Mouse (Mus musculus) cerebellum, adult 8-10 months (tissue): ENCODE results near the gene Crygn.
"Not testable (repeated sequence)": the region's sequence is repeated elsewhere in the genome, so short reads cannot be mapped to it uniquely, and the experiment has no call there.

Experiments
- DNase-seq: peaks from one replicate; pipeline ENCODE4 v3.0.0; 2022

The Crygn gene

DNA sequence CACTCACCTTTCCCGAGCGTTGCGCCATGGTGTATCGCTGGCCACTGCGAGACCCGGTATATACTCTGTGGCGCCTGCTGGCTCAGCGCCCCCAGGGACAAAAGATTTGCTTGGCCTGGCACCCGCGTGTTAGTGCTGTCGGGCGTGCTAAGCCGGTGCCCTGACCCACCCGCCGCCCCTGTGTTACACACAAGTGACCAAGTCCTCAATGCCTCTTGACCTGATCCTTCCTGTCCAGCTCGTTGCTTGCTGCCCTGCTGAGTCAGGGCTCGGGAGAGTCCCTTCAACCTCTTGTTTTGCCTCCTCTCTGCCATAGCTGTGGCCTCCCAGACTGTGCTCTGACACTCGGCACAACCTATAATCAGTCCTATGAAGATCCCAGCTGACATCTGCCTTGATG, at the start of gene Crygn:
Gene Crygn, minus strand, starts transcription at position 193 of the 400 bp plus-strand sequence.
- no peak for DNase-seq

- no peak for DNase-seq
These were observed 47.4 kb upstream of the Crygn start for GRCm38 (mm10) chr5:24805222-24805621.

DNA sequence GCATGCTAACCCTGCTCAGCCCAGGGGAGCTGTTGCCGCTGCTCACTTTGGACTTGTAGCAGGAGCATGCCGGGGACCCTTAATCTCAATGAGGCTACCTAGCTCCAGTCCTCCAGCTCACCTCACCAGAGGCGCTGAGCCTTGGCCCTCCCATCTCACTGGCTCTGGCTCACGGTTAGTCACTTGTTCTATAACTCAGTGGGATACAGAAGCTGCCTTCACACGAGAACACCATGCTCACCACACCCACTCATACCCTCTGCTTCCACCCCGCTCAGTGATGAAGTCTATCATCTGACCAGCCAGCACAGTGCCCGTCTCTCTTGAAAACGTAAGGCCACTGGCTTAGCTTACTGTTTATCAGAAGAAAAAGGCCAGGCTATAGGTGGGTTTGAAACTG, 46.9 kb upstream of the Crygn start:
- no peak for DNase-seq

DNA sequence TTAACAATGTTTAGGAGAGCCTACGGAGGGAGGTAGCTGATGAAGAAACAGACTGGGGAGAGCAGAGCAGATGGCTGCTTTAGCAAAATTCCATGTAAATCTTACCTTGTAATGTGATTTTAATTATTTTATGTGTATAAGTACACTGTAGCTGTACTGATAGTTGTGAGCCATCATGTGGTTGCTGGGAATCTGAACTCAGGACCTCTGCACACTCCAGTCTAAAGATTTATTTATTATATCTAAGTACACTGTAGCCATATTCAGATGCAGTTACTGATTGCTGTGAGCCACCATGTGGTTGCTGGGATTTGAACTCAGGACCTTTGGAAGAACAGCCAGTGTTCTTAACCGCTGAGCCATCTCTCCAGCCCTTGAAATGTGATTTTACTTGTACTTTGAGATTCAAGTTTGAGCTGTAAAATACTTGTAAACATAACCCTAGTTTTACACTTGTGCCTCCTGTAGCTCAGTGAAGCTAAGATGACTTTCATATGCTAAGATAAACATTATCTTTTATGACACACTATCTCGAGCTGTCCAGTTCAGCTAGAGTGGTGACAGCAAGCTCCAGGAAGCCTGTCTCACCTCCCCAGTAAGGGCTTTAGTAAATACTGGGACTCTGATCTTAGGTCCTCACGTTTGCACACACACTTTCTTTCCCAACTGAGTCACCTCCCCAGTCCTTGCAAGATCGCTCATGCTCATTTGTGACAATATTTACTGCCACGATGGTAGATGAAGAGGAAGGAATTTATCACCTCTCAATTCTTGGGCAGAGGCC, 44.2 kb upstream of the Crygn start:
- DNase-seq: no peak

GRCm38 (mm10) chr5:24800416-24800815, 42.6 kb upstream of the Crygn start:
- DNase-seq: no peak

DNA sequence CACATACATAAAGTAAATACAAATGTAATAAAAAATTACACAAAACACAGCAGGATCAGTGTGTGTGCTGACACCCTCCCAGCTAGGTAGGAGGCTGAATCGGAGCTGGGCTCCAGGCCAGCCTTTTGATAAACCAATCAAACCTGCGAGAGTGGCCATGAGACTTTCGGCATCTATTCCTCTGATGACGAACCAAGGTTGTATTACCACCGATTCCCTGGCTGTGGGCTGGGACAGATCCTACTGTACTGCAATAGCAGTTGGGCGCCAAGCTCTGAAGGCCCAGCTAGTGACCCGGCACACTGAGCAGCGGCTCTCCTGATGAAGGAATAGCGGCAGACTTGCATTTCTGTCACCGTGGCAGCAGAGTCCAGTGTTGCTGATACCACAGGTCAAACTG, 40.8 kb upstream of the Crygn start:
- DNase-seq: no peak

DNA sequence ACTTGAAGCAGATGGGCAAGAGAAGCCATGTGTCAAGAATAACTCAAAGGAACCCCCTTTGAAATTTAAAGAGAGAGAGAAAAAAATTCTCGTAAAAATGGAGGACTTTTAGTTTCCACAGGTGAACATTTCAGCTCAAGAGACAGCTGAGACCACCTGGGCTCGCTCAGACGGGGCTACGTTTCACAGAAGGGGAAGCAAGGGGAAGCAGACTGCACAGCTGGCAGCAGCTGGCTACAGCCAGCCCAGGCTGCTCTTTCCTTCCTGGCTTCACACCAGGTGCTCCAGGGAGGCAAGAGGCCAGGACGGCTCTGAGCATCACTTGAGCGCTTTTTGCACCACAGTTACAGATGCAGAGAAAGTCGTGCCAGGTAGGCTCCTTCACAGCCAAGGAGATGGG, 40.0 kb upstream of the Crygn start:
- DNase-seq: no peak

- DNase-seq: no peak
These were observed 35.2 kb upstream of the Crygn start for GRCm38 (mm10) chr5:24792961-24793360.

DNA sequence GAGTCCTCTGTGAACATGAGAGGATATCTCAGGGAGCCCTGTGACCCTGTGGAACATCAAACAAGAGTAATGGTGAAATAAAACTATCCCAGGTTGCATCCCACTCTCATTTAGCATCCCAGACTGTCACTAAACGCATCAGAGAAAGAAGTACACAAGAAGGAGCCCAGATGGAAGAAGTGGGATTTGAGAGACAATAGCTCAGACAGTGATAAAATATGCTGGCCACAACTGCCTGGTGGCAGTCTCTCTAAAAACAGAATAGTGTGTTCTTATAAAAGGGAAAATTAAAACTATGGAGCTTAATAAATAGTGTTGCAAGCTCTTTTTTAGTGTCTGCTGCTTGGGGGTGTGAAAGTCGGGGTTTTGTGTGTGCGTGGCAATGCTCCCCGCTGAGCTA, 25.1 kb upstream of the Crygn start:
- no peak for DNase-seq

DNA sequence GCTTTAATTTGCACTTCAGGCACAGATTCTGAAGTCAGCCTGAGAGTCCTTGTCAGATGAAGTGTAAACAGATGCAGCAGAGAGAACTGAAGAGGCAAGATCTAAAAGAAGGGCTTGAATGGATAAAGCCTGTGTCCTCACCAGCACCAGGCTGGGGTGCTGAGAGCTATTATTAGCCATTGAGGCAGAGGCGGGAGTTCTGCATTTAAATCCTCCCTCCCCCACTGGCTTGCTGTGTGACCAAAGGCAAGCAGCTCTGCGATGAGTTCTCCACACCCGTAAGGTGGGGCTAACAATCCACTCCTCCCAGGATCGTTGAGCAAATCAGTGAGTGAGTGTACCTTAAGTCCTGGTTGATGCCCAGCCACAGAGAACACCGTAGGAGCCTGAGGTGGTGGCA, 23.2 kb upstream of the Crygn start:
- DNase-seq: no peak

DNA sequence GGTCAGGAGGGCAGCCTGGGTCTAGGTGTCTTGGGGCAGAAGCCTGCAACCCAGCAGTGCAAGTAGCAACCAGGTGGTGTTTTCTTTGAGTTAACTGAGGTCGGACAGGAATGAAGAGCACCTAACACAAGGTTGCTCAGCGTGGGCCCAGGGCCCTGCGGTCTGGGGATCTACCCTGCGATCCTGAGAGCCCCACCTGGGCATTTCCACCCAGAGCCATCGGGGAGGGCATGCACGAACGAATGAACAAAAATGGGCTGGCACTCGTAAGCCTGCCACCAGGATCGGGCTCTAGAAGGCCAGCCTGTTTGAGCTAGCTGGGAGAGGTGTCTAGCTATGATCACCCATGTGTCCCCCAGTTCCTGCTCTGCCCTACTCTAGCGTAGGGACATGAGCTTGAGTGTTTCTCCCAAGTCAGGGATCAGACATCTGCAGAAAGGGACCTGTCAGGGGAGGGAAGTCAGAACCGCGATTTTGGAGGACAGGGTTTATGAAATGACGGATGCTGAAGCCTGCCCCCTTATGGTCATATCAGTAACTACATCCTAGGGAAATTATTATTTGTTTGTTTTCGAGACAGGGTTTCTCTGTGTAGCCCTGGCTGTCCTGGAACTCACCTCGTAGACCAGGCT, 22.2 kb upstream of the Crygn start:
- DNase-seq: peak; percentile 57

GRCm38 (mm10) chr5:24779321-24779720, 21.5 kb upstream of the Crygn start:
- DNase-seq: no peak

- DNase-seq: no peak
These were observed 21.0 kb upstream of the Crygn start for GRCm38 (mm10) chr5:24778843-24779140.

GRCm38 (mm10) chr5:24778082-24778842, 20.5 kb upstream of the Crygn start:
- no peak for DNase-seq

GRCm38 (mm10) chr5:24776681-24777080, 18.9 kb upstream of the Crygn start:
- no peak for DNase-seq

- not testable (repeated sequence) for DNase-seq
These were observed 16.7 kb upstream of the Crygn start for GRCm38 (mm10) chr5:24774549-24774948.

GRCm38 (mm10) chr5:24756931-24757330, 877 bp downstream of the Crygn start:
- DNase-seq: no peak

- no peak for DNase-seq
These were observed 5.7 kb downstream of the Crygn start for GRCm38 (mm10) chr5:24752175-24752498.

GRCm38 (mm10) chr5:24751305-24752174, 6.3 kb downstream of the Crygn start:
- DNase-seq: peak; percentile 25

DNA sequence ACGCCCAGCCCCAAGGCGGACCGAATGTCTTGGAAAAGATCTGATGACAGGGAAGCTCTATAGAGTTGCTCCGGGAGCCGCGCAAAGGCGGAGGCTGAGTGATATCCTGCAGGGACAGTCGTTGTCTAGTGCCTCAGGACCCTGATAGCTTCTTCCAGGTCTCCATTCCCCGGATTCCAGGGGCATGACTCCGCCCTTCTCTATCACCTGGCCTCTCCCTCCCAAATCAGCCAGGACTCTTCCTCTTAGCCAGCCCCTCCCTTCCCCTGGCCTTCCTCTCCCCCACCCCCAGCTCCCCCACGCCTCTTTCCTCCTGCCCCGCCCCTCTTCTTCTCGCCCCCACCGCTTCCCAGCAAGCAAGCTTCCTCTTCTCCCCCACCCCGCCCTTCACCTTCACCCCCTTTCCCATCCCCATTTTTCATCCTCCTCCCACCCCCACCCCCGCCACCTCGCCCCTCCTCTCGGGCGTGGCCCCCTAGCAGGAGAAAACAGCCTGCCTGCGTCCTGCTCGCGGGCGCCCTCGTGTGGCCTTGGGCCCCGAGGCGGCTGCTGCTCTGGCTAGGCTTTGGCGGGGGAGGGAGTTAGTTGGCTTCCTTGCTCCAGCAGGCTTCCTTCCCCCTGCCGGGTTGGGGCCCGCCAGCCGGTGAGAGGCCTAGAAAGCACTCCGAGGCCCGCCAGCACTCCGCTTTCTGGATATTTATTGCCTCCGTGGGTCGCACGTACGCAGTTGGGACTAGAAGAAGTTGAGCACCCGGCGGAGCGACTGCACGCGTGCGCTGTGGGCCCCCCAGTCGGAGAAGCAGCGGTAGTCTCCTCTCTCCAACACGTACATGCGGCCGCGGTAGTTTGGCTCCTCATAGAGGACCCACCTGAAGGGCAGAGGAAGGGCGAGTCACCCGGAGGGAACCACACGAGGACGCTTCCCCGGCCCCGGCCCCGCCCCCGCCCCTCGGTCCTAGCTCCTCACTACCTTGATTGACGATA, 7.2 kb downstream of the Crygn start:
- peak; percentile 85 for DNase-seq

DNA sequence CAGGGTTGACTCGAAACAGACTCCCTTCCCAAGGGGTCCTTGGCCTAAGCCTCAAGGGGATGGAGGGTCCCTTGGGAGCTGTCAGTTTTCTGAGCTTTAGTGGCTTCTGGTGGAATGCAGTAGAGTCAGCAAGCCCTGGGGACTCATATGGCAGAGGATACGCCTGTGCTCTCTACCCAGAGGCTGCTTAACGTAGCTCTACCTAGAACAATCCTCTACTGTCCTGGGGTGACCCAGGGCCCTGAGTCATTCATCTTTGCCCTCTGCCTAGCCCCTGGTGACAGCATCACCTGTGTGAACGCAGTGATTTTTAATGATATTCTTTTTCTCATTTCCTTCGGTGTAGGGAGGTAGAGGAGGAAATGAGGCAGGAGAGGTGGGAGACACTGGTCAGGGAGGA, 8.1 kb downstream of the Crygn start:
- peak; percentile 10 for DNase-seq

GRCm38 (mm10) chr5:24747533-24747932, 10.3 kb downstream of the Crygn start:
- no peak for DNase-seq
